Mouse (Mus musculus): ENCODE measurements around the gene Rftn1.

GRCm38 (mm10) chr17:50191318-50191957 is 964 bp upstream of the Rftn1 start:
- TF ChIP-seq POLR2A (IDR thresholded peaks at IDR 0.05; ENCODE audit: low read depth, low read length) (no peak), CTCF (IDR thresholded peaks at IDR 0.05; ENCODE audit: extremely low read depth, insufficient read depth, insufficient read length, insufficient replicate concordance) (no peak)

Measured in spleen, adult 2 months (tissue).